In the genomic region with DNA sequence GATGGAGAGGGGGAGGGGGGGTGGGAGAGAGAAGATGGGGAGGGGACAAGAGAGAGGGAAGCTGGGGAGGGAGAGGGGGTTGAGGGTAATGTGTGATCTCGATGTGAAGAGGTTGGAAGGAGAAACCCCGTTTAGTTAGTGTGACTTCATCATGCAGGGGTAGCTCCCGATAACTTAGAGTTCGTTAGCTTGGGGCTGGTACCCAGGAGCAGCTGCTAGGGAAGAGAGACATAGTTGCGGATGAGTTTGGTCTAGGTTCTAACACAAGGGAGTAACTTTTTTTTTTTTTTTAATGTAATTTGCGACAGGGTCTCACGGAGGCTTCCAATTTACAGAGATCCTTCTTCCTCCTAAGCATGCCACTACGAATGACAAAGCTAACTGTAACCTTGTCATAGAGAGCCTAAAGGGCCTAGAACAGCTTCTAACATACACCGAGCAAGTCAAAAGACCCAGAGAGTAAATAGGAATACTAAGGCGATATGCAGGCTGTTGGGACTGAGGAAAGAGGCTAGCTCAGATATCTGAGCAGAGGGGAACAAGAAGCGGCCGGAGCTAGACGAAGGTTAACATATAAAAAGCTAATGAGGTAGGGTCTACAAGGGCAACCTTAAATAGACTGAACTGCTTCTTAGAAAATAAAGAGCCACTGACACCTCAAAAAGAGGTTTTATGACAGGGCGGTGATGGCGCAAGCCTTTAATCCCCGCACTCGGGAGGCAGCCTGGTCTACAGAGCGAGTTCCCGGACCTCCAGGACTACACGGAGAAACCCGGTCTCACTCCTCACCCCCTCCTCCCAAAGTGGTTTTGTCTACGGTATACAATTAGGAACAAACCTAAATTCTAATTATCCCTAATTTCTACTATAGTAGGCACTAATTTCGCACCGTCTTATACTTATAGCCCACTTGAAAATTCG, we compare ENCODE assay signal across 8 mouse cellular contexts. TPM values are rescaled to one million over a fixed set of nuclear protein-coding genes. Genes with fewer than 3 reads are reported as not detected.
A peak's percentile ranks its signal among the peaks of the same experiment; 100 is the strongest.
DNase-seq lines count a peak whose midpoint lies in the region; ATAC-seq and TF ChIP-seq lines count a peak whose summit lies in the region.

No protein-coding gene starts in this region.

- peak overlapping the region; percentile 90 for H3K4me2 ChIP-seq in embryonic facial prominence, embryonic 14.5 days (ENCODE audit: low read depth, low read length)
- H3K4me2 ChIP-seq in liver, embryonic 16.5 days (ENCODE audit: low read depth, low read length), result peak overlapping the region; percentile 79

- peak overlapping the region; percentile 78 for H3K9ac ChIP-seq in embryonic facial prominence, embryonic 14.5 days (ENCODE audit: low read depth, low read length)
- peak overlapping the region; percentile 84 for H3K9ac ChIP-seq in liver, embryonic 16.5 days (ENCODE audit: low read depth, low read length)

- peak overlapping the region; percentile 85 for H3K4me3 ChIP-seq in embryonic facial prominence, embryonic 14.5 days (ENCODE audit: low read depth, low read length)
- peak overlapping the region; percentile 98 for H3K4me3 ChIP-seq in liver, embryonic 16.5 days (ENCODE audit: low read depth, low read length)

- H3K27ac ChIP-seq in embryonic facial prominence, embryonic 14.5 days (replicated peaks; ENCODE audit: low read depth, low read length), result peak overlapping the region; percentile 98
- H3K27ac ChIP-seq in liver, embryonic 16.5 days (ENCODE audit: low read length), result peak overlapping the region; percentile 97

- H3K9me3 ChIP-seq in embryonic facial prominence, embryonic 14.5 days (ENCODE audit: control insufficient read depth, low read length), result no peaks in the 10 kb centered on the region
- H3K9me3 ChIP-seq in liver, embryonic 16.5 days (replicated peaks; ENCODE audit: control insufficient read depth, low read length), result no peaks in the 10 kb centered on the region

- no peaks in the 10 kb centered on the region for H3K27me3 ChIP-seq in Patski
- no peaks in the 10 kb centered on the region for H3K27me3 ChIP-seq in embryonic facial prominence, embryonic 14.5 days (replicated peaks; ENCODE audit: control insufficient read depth, insufficient read depth, low read length)
- H3K27me3 ChIP-seq in liver, embryonic 16.5 days (ENCODE audit: control insufficient read depth, insufficient read depth, low read depth, low read length), result no peaks in the 10 kb centered on the region

- intact Hi-C loops in heart, postnatal 36 days (cut with DNase I), result loop anchor here (2.0 kb wide), 1 partner anchor 100 kb away; a partner anchor contains a TSS

- no peaks in the 10 kb centered on the region for H3K36me3 ChIP-seq in embryonic facial prominence, embryonic 14.5 days (ENCODE audit: control insufficient read depth, insufficient read depth, low read length)
- no peaks in the 10 kb centered on the region for H3K36me3 ChIP-seq in liver, embryonic 16.5 days (ENCODE audit: control insufficient read depth, insufficient read depth)

- ATAC-seq in Patski, result peak; percentile 14
- peak; percentile 37 for ATAC-seq in embryonic facial prominence, embryonic 14.5 days (ENCODE audit: low read depth)
- peak; percentile 7 for ATAC-seq in liver, embryonic 16.5 days (ENCODE audit: low read depth)

- CTCF ChIA-PET in Patski (lab: Charles Lee), result interaction anchor here (0.7 to 5.0 kb wide), 6 partner anchors 17 to 434 kb away, joined by 3 to 34 read pairs (median 3); a partner anchor contains a TSS

- WGBS in embryonic facial prominence, embryonic 14.5 days, result 5% methylated on average over 25 of the region's 25 CpGs
- WGBS in liver, embryonic 16.5 days (ENCODE audit: insufficient replicate concordance), result 7% methylated on average over 25 of the region's 25 CpGs

- POLR2A ChIA-PET in Patski (lab: Charles Lee), result interaction anchor here (0.6 to 3.2 kb wide), 2 partner anchors 18 to 19 kb away, joined by 3 to 24 read pairs; a partner anchor contains a TSS

- 0 out of 2 replicates have a peak, but pooled peaks cover 4% of the 10 kb centered on the region for H3K4me1 ChIP-seq in embryonic facial prominence, embryonic 14.5 days (ENCODE audit: control insufficient read depth, insufficient read depth, low read length)
- H3K4me1 ChIP-seq in liver, embryonic 16.5 days (ENCODE audit: control insufficient read depth, low read depth, low read length), result peaks cover 11% of the 10 kb centered on the region

- DNase-seq in layer of hippocampus, postnatal 25 days (ENCODE audit: extremely low spot score in 1 of 2, low spot score in 1 of 2), result peak; percentile 33 to 39
- DNase-seq in layer of hippocampus, adult 8-10 months (ENCODE audit: low spot score in 2 of 2), result no peak
- no peak for DNase-seq in Patski (ENCODE audit: low read depth, low spot score)
- DNase-seq in embryonic facial prominence, embryonic 14.5 days (ENCODE audit: low spot score), result peak; percentile 26
- peak; percentile 53 to 67 for DNase-seq in heart, postnatal 36 days
- DNase-seq in spleen, adult 12 weeks (ENCODE audit: low spot score), result peak; percentile 52
- no peak for DNase-seq in Muller cell, postnatal 12 days (ENCODE audit: inconsistent ontology term)

- in situ Hi-C loops in Patski (cut with MboI; ENCODE audit: low pct_unique_long_range_greater_than_20kb), result loop anchor here (5.0 kb wide), 1 partner anchor 145 kb away; no protein-coding TSS in a partner anchor

- TF ChIP-seq CTCF in Patski (IDR thresholded peaks at IDR 0.05), result no peak

RNA-seq across cellular contexts. Expression of a gene that starts 0.5 kb away (rescaled TPM):
- total RNA-seq in layer of hippocampus, postnatal 25 days (2021), result 10 to 100 TPM; 50.7 to 63.4 TPM
- 10 to 100 TPM; 41.7 to 64.3 (median 47.9) TPM for total RNA-seq in layer of hippocampus, adult 8-10 months (2022)
- polyA plus RNA-seq in Patski (2021), result 62.6 TPM
- polyA plus RNA-seq in embryonic facial prominence, embryonic 14.5 days (2014; fragmentation: Nextera tagmentation; extraction: Ambion mirVana), result 92.8 and 93.8 TPM in 2 replicates
- 100 to 1,000 TPM; 253 to 256 TPM for total RNA-seq in heart, postnatal 36 days (2021)
- polyA plus RNA-seq in liver, embryonic 16.5 days (2015; fragmentation: Nextera tagmentation; extraction: Ambion mirVana), result 74.5 and 81.7 TPM in 2 replicates

RNA-seq across cellular contexts. Expression of a gene that starts 18.4 kb away (rescaled TPM):
- 100 to 1,000 TPM; 133 to 214 TPM for total RNA-seq in layer of hippocampus, postnatal 25 days (2021)
- total RNA-seq in layer of hippocampus, adult 8-10 months (2022), result 100 to 1,000 TPM; 185 to 230 (median 205) TPM
- 117 TPM for polyA plus RNA-seq in Patski (2021)
- 43.1 and 53.0 TPM in 2 replicates for polyA plus RNA-seq in embryonic facial prominence, embryonic 14.5 days (2014; fragmentation: Nextera tagmentation; extraction: Ambion mirVana)
- 100 to 1,000 TPM in 1 of 2 experiments, 10 to 100 TPM in 1; 93.7 to 102 TPM for total RNA-seq in heart, postnatal 36 days (2021)
- 15.0 and 16.6 TPM in 2 replicates for polyA plus RNA-seq in liver, embryonic 16.5 days (2015; fragmentation: Nextera tagmentation; extraction: Ambion mirVana)

Comparison
In these comparisons a context has a peak if more than half of its experiments do, and no peak if none do; other contexts are left out.
1. DNase-seq: peak in layer of hippocampus, postnatal 25 days (2 of 2), embryonic facial prominence, embryonic 14.5 days (single experiment), heart, postnatal 36 days (2 of 2) and spleen, adult 12 weeks (single experiment); none in layer of hippocampus, adult 8-10 months (0 of 2), Patski (single experiment) and Muller cell, postnatal 12 days (single experiment).
2. Peak in every context shown above with its lines, with median percentiles within 50 percentile points of each other: ATAC-seq.